Mouse (Mus musculus): ENCODE results near the gene Olfr1417.

DNA sequence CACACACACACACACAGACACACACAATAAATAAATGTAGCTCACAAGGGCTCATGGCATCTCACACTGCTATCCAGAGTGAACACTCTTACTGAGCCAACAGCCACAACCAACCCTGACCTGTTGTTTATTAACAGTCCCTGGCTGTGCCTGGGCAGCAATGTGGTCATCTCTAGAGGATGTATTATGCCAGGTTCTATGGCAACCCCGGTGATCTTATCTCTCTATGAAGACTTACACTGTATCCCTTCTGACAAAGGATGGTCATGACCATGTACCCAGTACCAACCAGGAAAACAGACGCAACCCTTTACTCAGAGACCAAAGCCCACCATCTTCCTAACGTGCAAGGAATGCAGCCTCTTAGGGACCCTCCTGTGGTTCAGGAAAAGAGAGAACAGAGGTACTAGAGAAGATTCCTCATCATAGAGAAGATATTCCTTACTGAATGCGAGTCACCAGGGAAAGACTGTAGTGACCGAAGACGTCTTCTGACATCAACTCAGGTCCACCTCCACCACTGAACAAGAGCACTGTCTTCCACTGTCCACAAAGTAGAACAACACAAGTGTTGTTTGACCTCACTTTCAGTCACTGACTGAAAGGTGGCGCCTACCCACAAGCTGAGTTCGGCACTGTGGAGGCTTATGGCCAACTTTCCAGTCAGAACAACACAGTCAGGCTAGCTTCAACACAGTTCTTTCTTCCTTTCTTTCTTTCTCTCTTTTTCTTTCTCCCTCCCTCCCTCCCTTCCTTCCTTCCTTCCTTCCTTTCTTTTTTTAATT, 38.3 kb downstream of the Olfr1417 start:
- TF ChIP-seq GATA1 (IDR thresholded peaks at IDR 0.05; ENCODE audit: low read length), result no peak
- no peak for TF ChIP-seq TAL1 (IDR thresholded peaks at IDR 0.05; ENCODE audit: low read length)
